Mouse (Mus musculus) intestine, postnatal 0 days (tissue): ENCODE data around the gene Dpp8. TPM values are rescaled to one million over a fixed set of nuclear protein-coding genes. Genes with fewer than 3 reads are reported as not detected.

Source experiments
- ATAC-seq: fragments of 200-750 bp; cut with Nextera tagmentation; 2 replicates; pipeline ENCODE4 v1.8.0; 2017; ENCODE audit warnings: mild to moderate bottlenecking, moderate TSS enrichment, moderate library complexity
- H3K27ac ChIP-seq: fragments of 300-500 bp; sonication (generic); 2 replicates; pipeline ENCODE4 v1.5.1; 2014; ENCODE audit warnings: mild to moderate bottlenecking, low read depth, low read length, moderate library complexity
- H3K27me3 ChIP-seq: fragments of 300-500 bp; sonication (generic); replicated peaks from 2 replicates; pipeline ENCODE4 v1.6.1; 2014; ENCODE audit warnings: low read length, mixed read lengths; ENCODE audit not compliant: control insufficient read depth, insufficient read depth
- H3K36me3 ChIP-seq: fragments of 300-500 bp; sonication (generic); 2 replicates; pipeline ENCODE4 v1.6.1; 2014; ENCODE audit warnings: mild to moderate bottlenecking, moderate library complexity; ENCODE audit not compliant: control insufficient read depth, insufficient read depth
- H3K4me1 ChIP-seq: fragments of 300-500 bp; sonication (generic); replicated peaks from 2 replicates; pipeline ENCODE4 v1.6.1; 2014; ENCODE audit warnings: antibody characterized with exemption, low read length, mixed read lengths; ENCODE audit not compliant: control insufficient read depth, insufficient read depth
- H3K4me2 ChIP-seq: fragments of 300-500 bp; sonication (generic); replicated peaks from 2 replicates; pipeline ENCODE4 v1.6.1; 2014; ENCODE audit warnings: low read depth, mild to moderate bottlenecking, moderate library complexity
- H3K4me3 ChIP-seq: fragments of 300-500 bp; sonication (generic); 2 replicates; pipeline ENCODE4 v1.5.1; 2014; ENCODE audit warnings: low read depth, low read length
- H3K9ac ChIP-seq: fragments of 300-500 bp; sonication (generic); 2 replicates; pipeline ENCODE4 v1.6.1; 2014; ENCODE audit warnings: mild to moderate bottlenecking, low read depth, low read length
- H3K9me3 ChIP-seq: fragments of 300-500 bp; sonication (generic); 2 replicates; pipeline ENCODE4 v1.6.1; 2016; ENCODE audit warnings: mixed run types; ENCODE audit not compliant: control insufficient read depth
- CTCF ChIP-seq: sonication (generic); IDR thresholded peaks from 2 replicates; pipeline ENCODE4 v1.5.1; 2016; ENCODE audit warnings: low read depth, mild to moderate bottlenecking, control low read depth, antibody characterized with exemption, moderate library complexity
- WGBS: fragments of 180-500 bp; shearing (Covaris S2); extraction: QIAGEN DNeasy Blood & Tissue Kit; methylation state at CpG from one replicate; pipeline ENCODE4 v1.1.7; 2014; 5-methylcytosine and 5-hydroxymethylcytosine counted together
- polyA plus RNA-seq: library from polyadenylated mRNA; unstranded; fragments of >200 nt; fragmentation: Nextera tagmentation; extraction: Ambion mirVana; gene quantifications from 2 replicates; pipeline ENCODE4 v1.2.1, GENCODE M21; 2015

The Dpp8 gene
- polyA plus RNA-seq, 1 experiment from 2014 or later, result 14.1 TPM

DNA sequence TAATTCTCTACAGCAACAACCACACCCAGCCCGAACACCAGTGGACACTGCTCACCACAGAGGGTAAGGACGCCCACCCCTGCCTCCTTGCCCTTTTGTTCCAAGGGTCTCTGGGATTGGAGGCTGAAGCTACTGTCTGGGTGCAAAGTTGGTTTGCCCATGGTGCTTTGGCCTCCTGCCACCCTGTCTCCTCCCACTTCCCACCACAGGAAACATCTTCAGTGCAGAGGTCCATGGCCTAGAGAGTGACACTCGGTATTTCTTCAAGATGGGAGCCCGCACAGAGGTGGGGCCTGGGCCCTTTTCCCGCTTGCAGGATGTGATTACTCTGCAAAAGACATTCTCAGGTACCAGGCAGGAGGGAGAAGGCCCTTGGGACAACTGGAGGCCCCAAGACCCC is 99.5 kb downstream of the Dpp8 start:
- no peak for ATAC-seq
- Histone ChIP-seq H3K4me2 (no peak overlapping the region), H3K27me3 (no peaks in the 10 kb centered on the region), H3K4me1 (no peaks in the 10 kb centered on the region), H3K27ac (no peak overlapping the region), H3K9ac (no peak overlapping the region), H3K36me3 (peaks cover 11% of the 10 kb centered on the region; the same call in 1 of the 2 replicates), H3K4me3 (no peak overlapping the region), H3K9me3 (no peaks in the 10 kb centered on the region)
- 76% methylated on average over 5 of the region's 5 CpGs for WGBS
- no peak for TF ChIP-seq CTCF

Other genes with a start within 250 kb of the Dpp8 start
- gene Dennd4a, start 221.1 kb upstream of the Dpp8 start, polyA plus RNA-seq, result 2.8 and 3.1 TPM in 2 replicates
- 0.04 TPM in 1 of 2 replicates, not detected in the other for gene Slc24a1, start 80.8 kb upstream of the Dpp8 start, polyA plus RNA-seq
- 23.1 and 23.8 TPM in 2 replicates for gene Ints14, start 71.5 kb upstream of the Dpp8 start, polyA plus RNA-seq
- 43.9 and 46.8 TPM in 2 replicates for gene Hacd3, start 10.7 kb upstream of the Dpp8 start, polyA plus RNA-seq
- 4.1 and 4.5 TPM in 2 replicates for gene Igdcc4, start 69.1 kb downstream of the Dpp8 start, polyA plus RNA-seq
- 0.22 TPM in 2 replicates for gene Igdcc3, start 108.8 kb downstream of the Dpp8 start, polyA plus RNA-seq
- 9.9 and 10.5 TPM in 2 replicates for gene Parp16, start 162.9 kb downstream of the Dpp8 start, polyA plus RNA-seq
- gene Cilp, start 232.8 kb downstream of the Dpp8 start, polyA plus RNA-seq, result 0.43 TPM in 2 replicates